Mouse (Mus musculus): ENCODE data around the gene Kcna2. TPM values are rescaled to one million over a fixed set of nuclear protein-coding genes. Genes with fewer than 3 reads are reported as not detected.

The Kcna2 gene
- polyA plus RNA-seq, 1 experiment = 3.9 TPM

DNA sequence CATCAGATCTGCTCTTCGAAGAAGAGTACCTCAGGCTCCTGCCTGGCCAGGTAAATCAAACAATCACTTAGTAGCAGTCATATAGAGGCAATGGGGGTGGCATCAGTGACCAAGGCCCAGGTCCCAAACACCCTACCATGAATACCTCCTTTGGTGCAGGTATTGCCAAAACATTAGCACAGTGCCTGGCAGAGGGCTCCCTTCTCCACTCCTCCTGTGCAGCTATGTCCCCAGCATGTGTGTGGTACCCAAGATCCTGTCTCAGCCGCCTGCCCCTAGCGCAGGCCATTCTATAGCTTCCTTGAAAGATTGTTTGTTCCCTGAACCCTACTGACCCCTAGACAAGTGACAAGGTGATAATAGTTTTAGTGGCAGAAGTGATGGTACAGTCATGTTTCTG lies 2.5 kb downstream of the Kcna2 start:
- no peak for DNase-seq (ENCODE audit: low read depth)
- TF ChIP-seq POLR2A (IDR thresholded peaks at IDR 0.05; ENCODE audit: borderline replicate concordance, extremely low read depth, insufficient read depth, insufficient read length, poor library complexity, severe bottlenecking) (no peak), CTCF (IDR thresholded peaks at IDR 0.05; ENCODE audit: borderline replicate concordance, extremely low read depth, insufficient read depth, insufficient read length) (no peak)

GRCm38 (mm10) chr3:107105986-107106385 lies 5.0 kb downstream of the Kcna2 start:
- TF ChIP-seq POLR2A (IDR thresholded peaks at IDR 0.05; ENCODE audit: borderline replicate concordance, extremely low read depth, insufficient read depth, insufficient read length, poor library complexity, severe bottlenecking) = no peak
- TF ChIP-seq CTCF (IDR thresholded peaks at IDR 0.05; ENCODE audit: borderline replicate concordance, extremely low read depth, insufficient read depth, insufficient read length) = no peak
- DNase-seq (ENCODE audit: low read depth) = no peak

DNA sequence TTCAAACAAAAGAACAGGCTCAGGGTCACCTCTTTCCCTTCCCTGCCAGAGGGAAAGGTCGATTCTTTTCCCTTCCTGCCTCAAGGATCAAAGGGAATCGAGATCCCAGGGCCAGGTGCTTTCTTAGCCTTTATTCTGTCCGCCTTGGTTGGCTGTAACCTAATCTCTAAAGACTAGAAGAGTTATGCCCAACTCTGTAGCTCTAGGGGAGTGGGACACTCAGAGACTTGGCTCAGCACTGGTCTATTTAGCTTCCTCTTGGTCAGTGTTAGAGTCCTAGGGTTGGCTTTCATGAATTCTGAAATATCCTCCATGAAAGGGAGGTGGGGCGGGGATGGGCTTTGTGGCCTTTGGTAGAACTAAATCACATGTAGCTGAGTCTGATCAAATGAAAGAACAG lies 11.6 kb downstream of the Kcna2 start:
- TF ChIP-seq CTCF (IDR thresholded peaks at IDR 0.05; ENCODE audit: borderline replicate concordance, extremely low read depth, insufficient read depth, insufficient read length) (no peak), POLR2A (IDR thresholded peaks at IDR 0.05; ENCODE audit: borderline replicate concordance, extremely low read depth, insufficient read depth, insufficient read length, poor library complexity, severe bottlenecking) (no peak)
- DNase-seq (ENCODE audit: low read depth) = no peak

DNA sequence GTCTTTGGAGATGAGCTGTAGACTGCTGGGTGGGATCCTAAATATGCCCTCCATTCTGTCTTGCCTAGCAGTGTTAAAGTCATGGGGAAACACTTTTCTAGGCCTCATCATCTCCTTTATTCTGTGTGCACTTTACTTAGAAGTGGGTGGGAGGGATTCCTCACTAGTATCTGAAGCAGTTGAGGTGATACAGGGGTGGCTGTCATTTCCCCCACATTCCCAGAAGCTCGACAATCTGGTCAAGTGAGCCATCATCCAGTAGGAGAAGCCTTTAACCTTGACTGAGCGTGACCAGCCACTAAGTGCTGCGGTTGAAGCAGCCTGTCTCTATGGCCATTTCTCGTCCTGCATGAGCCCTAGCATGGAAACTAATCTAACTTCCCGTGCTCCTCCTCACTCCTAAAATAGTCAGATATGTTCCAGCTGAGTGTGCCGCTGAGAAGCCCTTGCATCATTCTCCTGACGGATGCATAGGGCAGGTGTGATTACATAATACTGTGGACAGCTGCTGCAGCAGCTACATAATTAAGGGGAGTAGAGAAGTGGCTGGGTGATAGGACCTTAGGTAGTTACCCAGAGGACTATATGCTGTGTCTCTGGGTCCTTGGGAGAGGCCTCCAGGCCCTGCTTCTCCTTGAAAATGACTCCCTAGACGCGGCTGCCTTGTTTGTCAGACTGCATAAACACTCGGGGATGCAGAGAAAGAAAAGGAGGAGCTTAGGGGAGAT lies 12.2 kb downstream of the Kcna2 start:
- DNase-seq (ENCODE audit: low read depth) = no peak
- TF ChIP-seq POLR2A (IDR thresholded peaks at IDR 0.05; ENCODE audit: borderline replicate concordance, extremely low read depth, insufficient read depth, insufficient read length, poor library complexity, severe bottlenecking) (no peak), CTCF (IDR thresholded peaks at IDR 0.05; ENCODE audit: borderline replicate concordance, extremely low read depth, insufficient read depth, insufficient read length) (no peak)

DNA sequence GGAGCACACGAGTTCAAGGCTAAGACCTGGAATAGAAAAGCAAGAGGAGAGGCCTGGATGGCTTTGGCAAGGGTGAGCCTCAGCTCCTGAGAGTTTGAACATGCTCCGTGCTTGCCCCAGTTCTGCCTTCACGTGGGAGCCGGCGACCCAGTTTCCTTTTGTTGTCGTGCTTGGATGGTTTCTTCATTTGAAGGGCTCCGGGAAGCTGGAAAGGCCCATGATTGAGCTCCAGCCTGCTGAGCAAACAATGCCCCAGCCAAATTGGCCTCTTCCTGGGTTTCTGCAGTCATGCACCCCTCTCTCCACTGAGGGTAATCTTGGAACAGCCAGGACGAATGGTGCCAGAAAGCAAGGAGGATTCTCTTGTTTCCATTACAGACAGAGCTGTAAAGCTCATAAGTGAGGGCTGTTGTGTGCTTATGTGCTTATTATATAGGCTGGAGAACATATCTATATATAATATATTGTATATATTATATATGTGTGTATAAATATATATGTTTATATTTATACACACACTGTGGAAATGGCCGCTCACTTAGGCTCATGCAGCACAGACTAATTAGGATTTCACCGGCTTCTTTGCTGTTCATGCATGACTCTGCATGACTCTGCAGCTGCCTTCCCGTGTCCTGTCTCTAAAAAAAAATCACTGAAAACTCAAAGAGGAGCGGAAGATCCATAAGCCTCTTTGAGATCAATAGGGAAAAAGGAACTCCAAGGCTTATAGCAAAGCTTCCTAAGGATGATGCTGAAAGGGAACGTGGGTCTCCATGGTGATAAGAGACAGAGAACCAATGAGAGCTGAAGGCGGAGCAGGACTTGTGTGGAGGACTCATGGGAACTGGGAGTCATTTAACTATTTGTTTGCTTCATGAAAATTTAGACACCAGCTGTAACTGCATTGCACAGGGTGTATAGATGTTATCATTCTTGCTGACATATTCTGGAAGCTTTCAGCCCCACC lies 13.1 kb downstream of the Kcna2 start:
- DNase-seq (ENCODE audit: low read depth) = peak; percentile 96
- TF ChIP-seq POLR2A (IDR thresholded peaks at IDR 0.05; ENCODE audit: borderline replicate concordance, extremely low read depth, insufficient read depth, insufficient read length, poor library complexity, severe bottlenecking) = no peak
- no peak for TF ChIP-seq CTCF (IDR thresholded peaks at IDR 0.05; ENCODE audit: borderline replicate concordance, extremely low read depth, insufficient read depth, insufficient read length)

GRCm38 (mm10) chr3:107114941-107115340 lies 14.0 kb downstream of the Kcna2 start:
- DNase-seq (ENCODE audit: low read depth) = no peak
- TF ChIP-seq POLR2A (IDR thresholded peaks at IDR 0.05; ENCODE audit: borderline replicate concordance, extremely low read depth, insufficient read depth, insufficient read length, poor library complexity, severe bottlenecking) (no peak), CTCF (IDR thresholded peaks at IDR 0.05; ENCODE audit: borderline replicate concordance, extremely low read depth, insufficient read depth, insufficient read length) (no peak)

- TF ChIP-seq CTCF (IDR thresholded peaks at IDR 0.05; ENCODE audit: borderline replicate concordance, extremely low read depth, insufficient read depth, insufficient read length) (no peak), POLR2A (IDR thresholded peaks at IDR 0.05; ENCODE audit: borderline replicate concordance, extremely low read depth, insufficient read depth, insufficient read length, poor library complexity, severe bottlenecking) (no peak)
- no peak for DNase-seq (ENCODE audit: low read depth)
These were observed 14.8 kb downstream of the Kcna2 start for GRCm38 (mm10) chr3:107115746-107116145.

GRCm38 (mm10) chr3:107119864-107120564 lies 19.1 kb downstream of the Kcna2 start:
- TF ChIP-seq CTCF (IDR thresholded peaks at IDR 0.05; ENCODE audit: borderline replicate concordance, extremely low read depth, insufficient read depth, insufficient read length) = no peak
- TF ChIP-seq POLR2A (IDR thresholded peaks at IDR 0.05; ENCODE audit: borderline replicate concordance, extremely low read depth, insufficient read depth, insufficient read length, poor library complexity, severe bottlenecking) = no peak
- no peak for DNase-seq (ENCODE audit: low read depth)

DNA sequence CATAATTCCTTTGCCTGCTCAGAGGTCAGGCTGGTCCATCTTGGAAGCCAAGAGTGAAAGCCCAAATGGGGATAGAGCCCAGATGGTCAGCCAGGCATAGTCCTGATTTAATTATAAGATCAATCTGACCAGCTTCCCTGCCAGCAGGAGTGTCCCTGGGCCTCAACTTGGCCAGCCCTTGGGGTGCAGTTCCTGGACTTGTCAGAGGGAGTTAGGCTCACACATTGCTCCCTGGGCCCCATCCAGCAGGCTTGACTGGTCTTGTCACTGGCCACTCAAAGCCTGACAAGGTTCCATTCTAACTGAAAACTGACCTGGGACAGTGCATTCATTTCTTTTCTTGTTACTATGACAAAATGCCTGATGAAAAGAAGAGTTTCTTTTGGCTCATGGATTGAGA lies 21.4 kb downstream of the Kcna2 start:
- TF ChIP-seq POLR2A (IDR thresholded peaks at IDR 0.05; ENCODE audit: borderline replicate concordance, extremely low read depth, insufficient read depth, insufficient read length, poor library complexity, severe bottlenecking) (no peak), CTCF (IDR thresholded peaks at IDR 0.05; ENCODE audit: borderline replicate concordance, extremely low read depth, insufficient read depth, insufficient read length) (no peak)
- DNase-seq (ENCODE audit: low read depth) = no peak

GRCm38 (mm10) chr3:107127667-107128066 lies 26.7 kb downstream of the Kcna2 start:
- TF ChIP-seq POLR2A (IDR thresholded peaks at IDR 0.05; ENCODE audit: borderline replicate concordance, extremely low read depth, insufficient read depth, insufficient read length, poor library complexity, severe bottlenecking) (no peak), CTCF (IDR thresholded peaks at IDR 0.05; ENCODE audit: borderline replicate concordance, extremely low read depth, insufficient read depth, insufficient read length) (no peak)
- DNase-seq (ENCODE audit: low read depth) = no peak

DNA sequence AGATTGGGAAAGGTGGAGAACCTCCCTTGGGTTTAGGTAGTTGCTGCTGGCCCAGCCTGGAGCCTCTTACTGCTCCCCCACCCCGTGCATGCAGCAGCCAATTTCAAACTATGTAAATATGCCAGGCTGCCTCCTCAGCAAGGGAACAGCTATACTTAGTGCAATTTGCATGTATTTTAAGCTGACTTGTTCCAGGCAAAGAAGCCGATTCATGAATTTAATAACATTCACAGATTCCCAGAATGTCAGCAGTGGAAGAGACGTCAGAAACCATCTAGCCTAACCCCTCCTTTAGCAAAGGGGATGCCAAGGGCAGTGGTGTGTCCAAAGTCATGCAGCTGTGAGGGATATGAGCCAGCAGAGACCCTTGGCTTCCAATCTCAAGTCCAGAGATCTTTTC lies 27.5 kb downstream of the Kcna2 start:
- no peak for TF ChIP-seq POLR2A (IDR thresholded peaks at IDR 0.05; ENCODE audit: borderline replicate concordance, extremely low read depth, insufficient read depth, insufficient read length, poor library complexity, severe bottlenecking)
- no peak for TF ChIP-seq CTCF (IDR thresholded peaks at IDR 0.05; ENCODE audit: borderline replicate concordance, extremely low read depth, insufficient read depth, insufficient read length)
- DNase-seq (ENCODE audit: low read depth) = peak; percentile 57

Measured in brain, embryonic 14.5 days (tissue).